Mouse (Mus musculus) layer of hippocampus, adult 9-10 months (tissue): ENCODE results near the gene Fam133b.
"Not testable (repeated sequence)": the region's sequence is repeated elsewhere in the genome, so short reads cannot be mapped to it uniquely, and the experiment has no call there.

Experiments
- DNase-seq: peaks from one replicate; pipeline ENCODE4 v3.0.0; 2022; ENCODE audit warnings: low spot score

The Fam133b gene

DNA sequence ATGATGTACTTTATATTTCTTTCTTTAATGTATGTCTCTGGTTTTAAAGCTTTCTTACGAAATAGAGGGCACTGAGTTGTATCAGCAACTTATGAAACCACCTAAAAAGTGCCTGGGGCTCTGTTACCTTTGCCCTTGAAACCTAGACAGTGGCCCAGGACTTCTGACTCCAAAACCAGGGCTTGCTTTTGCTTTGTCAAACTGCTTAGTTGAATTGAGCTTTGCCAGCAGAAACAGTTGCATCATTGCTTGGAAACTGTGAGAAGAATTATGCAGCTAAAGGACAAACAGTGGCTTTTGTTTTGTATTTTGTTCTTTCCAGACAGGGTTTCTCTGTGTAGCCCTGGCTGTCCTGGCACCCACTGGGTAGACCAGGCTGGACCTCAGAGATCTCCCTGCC is 56.7 kb downstream of the Fam133b start:
- DNase-seq = no peak

DNA sequence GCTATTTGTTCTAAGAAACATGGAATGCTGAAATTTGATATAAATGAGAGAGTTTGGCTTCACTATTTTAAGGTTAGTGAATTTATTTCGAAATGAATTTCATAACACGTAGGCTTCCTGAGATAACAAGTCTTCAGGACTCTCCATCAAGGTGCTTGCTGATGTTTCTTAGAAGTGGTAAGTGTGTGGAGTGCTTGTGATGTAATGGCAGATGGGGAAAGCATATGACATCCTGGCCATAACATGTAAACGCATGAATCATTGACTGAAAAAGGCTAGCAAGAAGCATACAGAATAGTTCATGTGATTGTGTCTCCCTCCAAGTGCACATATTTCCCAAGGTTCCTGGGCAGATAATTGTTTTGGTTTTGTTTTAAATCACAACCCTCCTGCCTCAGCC is 57.2 kb downstream of the Fam133b start:
- DNase-seq = no peak

DNA sequence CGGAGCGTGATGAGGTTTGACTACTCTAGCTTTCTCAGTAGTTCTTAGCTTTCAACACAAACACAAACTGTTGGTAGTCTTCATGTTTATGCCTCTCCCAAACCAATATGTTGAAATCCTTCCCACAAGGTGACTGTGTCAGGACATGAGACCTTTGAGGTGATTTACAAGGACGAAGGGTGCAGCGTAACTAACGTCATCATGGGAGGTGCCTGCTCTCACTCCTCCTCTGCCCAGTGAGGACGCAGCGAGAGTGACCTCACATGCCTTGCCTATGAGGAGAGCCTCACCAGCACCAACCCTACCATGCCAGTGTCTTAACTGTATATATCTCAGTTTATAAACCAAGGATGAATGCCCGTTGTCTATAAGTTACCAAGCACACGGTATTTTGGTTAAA is 63.5 kb downstream of the Fam133b start:
- DNase-seq = no peak

DNA sequence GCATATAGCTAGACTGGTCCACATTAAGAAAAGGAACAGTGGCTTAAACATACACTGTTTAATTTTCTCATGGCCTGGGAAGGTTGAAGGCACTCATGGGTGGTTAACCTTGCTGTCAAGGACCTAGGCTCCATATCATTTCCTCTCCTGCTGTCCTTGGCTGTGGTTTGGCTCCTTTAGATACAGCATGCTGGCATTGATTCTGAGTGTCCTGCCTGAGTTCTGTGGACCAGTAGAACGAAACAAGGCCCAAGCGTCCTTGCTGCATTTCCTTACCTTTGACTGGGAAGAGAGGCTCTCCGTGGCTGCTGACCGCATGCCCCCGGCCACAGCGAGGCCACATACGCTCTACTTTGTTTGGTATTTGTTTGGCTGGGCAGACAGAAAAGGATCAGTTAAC is 65.6 kb downstream of the Fam133b start:
- DNase-seq = no peak

DNA sequence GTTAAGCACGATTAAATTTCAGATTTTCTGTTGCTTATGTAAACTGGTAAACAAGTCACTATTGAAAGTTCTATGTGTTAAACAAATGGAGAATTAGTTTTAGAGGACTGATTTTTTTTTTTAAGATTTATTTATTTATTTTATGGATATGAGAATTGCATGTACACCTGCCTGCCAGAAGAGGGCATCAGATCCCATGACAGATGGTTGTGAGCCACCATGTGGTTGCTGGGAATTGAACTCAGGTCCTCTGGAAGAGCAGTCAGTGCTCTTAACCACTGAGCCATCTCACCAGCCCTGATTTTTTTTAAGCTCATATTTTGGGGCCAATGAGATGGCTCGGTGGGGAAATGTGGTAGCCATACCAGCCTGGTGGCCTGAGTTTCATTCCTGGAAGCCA is 68.2 kb downstream of the Fam133b start:
- DNase-seq = not testable (repeated sequence)
